Comparison of ENCODE assay signal across 8 mouse cellular contexts in genomic region chr5:125055901-125056300, GRCm38 (mm10). TPM values are rescaled to one million over a fixed set of nuclear protein-coding genes. Genes with fewer than 3 reads are reported as not detected.
DNase-seq lines count a peak whose midpoint lies in the region; ATAC-seq and TF ChIP-seq lines count a peak whose summit lies in the region.
"Had no signal": no experiment of that assay in that cellular context is flagged by ENCODE, and none has a peak within 500 bp of the region (broad histone marks: within the 10 kb centered on the region; RNA-seq: fewer than 3 reads in every experiment).

No protein-coding gene starts in this region.

- peak overlapping the region; percentile 70 for H3K4me3 ChIP-seq in layer of hippocampus, adult 2 months
- no peak overlapping the region for H3K4me3 ChIP-seq in embryonic facial prominence, embryonic 15.5 days (replicated peaks)
- peak overlapping the region; percentile 14; the same call in 1 of the 2 replicates for H3K4me3 ChIP-seq in limb, embryonic 10.5 days
- no peak overlapping the region for H3K4me3 ChIP-seq in stomach, postnatal 0 days (ENCODE audit: low read depth, low read length)
- H3K4me3 ChIP-seq: erythroblast, embryonic 14.5 days had no signal

- ATAC-seq in embryonic facial prominence, embryonic 15.5 days (ENCODE audit: insufficient number of reproducible peaks, low FRiP score, low TSS enrichment, low read depth): no peak
- ATAC-seq in stomach, postnatal 0 days (ENCODE audit: low FRiP score, low TSS enrichment): no peak

- WGBS in embryonic facial prominence, embryonic 15.5 days: 58% methylated on average over 8 of the region's 8 CpGs
- WGBS in limb, embryonic 10.5 days: 34% methylated on average over 8 of the region's 8 CpGs
- 53% methylated on average over 8 of the region's 8 CpGs for WGBS in stomach, postnatal 0 days

- no peak for TF ChIP-seq EP300 in stomach, postnatal 0 days (optimal IDR thresholded peaks at IDR 0.05)

- peaks cover 45% of the 10 kb centered on the region for H3K36me3 ChIP-seq in embryonic facial prominence, embryonic 15.5 days
- H3K36me3 ChIP-seq in limb, embryonic 10.5 days: peaks cover 58% of the 10 kb centered on the region
- peaks cover 11% of the 10 kb centered on the region; the same call in 1 of the 2 replicates for H3K36me3 ChIP-seq in stomach, postnatal 0 days (ENCODE audit: control insufficient read depth, insufficient read depth, low read length)

- no peak overlapping the region for H3K9ac ChIP-seq in embryonic facial prominence, embryonic 15.5 days
- H3K9ac ChIP-seq in stomach, postnatal 0 days (ENCODE audit: low read length): no peak overlapping the region

- peaks cover 78% of the 10 kb centered on the region for H3K4me1 ChIP-seq in embryonic facial prominence, embryonic 15.5 days
- H3K4me1 ChIP-seq in limb, embryonic 10.5 days: peaks cover 86% of the 10 kb centered on the region
- H3K4me1 ChIP-seq in stomach, postnatal 0 days (replicated peaks; ENCODE audit: control insufficient read depth, insufficient read depth): peaks cover 17% of the 10 kb centered on the region

- peak overlapping the region; percentile 48; the same call in 1 of the 2 replicates for H3K4me2 ChIP-seq in embryonic facial prominence, embryonic 15.5 days (replicated peaks)
- no peak overlapping the region for H3K4me2 ChIP-seq in stomach, postnatal 0 days (replicated peaks; ENCODE audit: low read depth)

- no peaks in the 10 kb centered on the region for H3K9me3 ChIP-seq in embryonic facial prominence, embryonic 15.5 days (replicated peaks)
- no peaks in the 10 kb centered on the region for H3K9me3 ChIP-seq in limb, embryonic 10.5 days (replicated peaks)
- no peaks in the 10 kb centered on the region for H3K9me3 ChIP-seq in stomach, postnatal 0 days (ENCODE audit: control insufficient read depth, low read length)

- DNase-seq in layer of hippocampus, adult 2 months (ENCODE audit: low spot score in 2 of 2): no peak
- DNase-seq in layer of hippocampus, adult 9-10 months (ENCODE audit: low spot score): no peak
- DNase-seq in limb, embryonic 10.5 days (ENCODE audit: low spot score): no peak
- no peak for DNase-seq in stomach, postnatal 0 days (ENCODE audit: low spot score)
- DNase-seq in retina, postnatal 1 day: no peak
- DNase-seq in right cerebral cortex, postnatal 10 days (ENCODE audit: low spot score in 2 of 2): no peak

- TF ChIP-seq CTCF in layer of hippocampus, adult 2 months (conservative IDR thresholded peaks at IDR 0.05): no peak
- no peak for TF ChIP-seq CTCF in stomach, postnatal 0 days (IDR thresholded peaks at IDR 0.05; ENCODE audit: low read depth)

- peak overlapping the region; percentile 98 for H3K27ac ChIP-seq in layer of hippocampus, adult 2 months
- peak overlapping the region; percentile 82; the same call in 1 of the 2 replicates for H3K27ac ChIP-seq in embryonic facial prominence, embryonic 15.5 days (replicated peaks)
- peak overlapping the region; percentile 79 for H3K27ac ChIP-seq in limb, embryonic 10.5 days
- 0 out of 2 replicates have a peak overlapping the region, but pooled peaks have one; percentile 92 for H3K27ac ChIP-seq in stomach, postnatal 0 days (replicated peaks)

- no peaks in the 10 kb centered on the region for H3K27me3 ChIP-seq in embryonic facial prominence, embryonic 15.5 days
- H3K27me3 ChIP-seq in limb, embryonic 10.5 days (ENCODE audit: low read depth, poor library complexity, severe bottlenecking): peaks cover 4% of the 10 kb centered on the region; the same call in 1 of the 2 replicates
- no peaks in the 10 kb centered on the region for H3K27me3 ChIP-seq in stomach, postnatal 0 days (ENCODE audit: control insufficient read depth, insufficient read depth, low read length)

RNA-seq across cellular contexts. Expression of gene Rflna, which starts 52.9 kb away (rescaled TPM):
- total RNA-seq in layer of hippocampus, adult 2 months (2021): under 1 TPM; 0.44 to 0.83 TPM
- polyA plus RNA-seq in embryonic facial prominence, embryonic 15.5 days (2015; fragmentation: Nextera tagmentation; extraction: Ambion mirVana): 22.1 and 24.0 TPM in 2 replicates
- 1.1 and 4.5 TPM in 2 replicates for polyA plus RNA-seq in limb, embryonic 10.5 days (2016; fragmentation: Nextera tagmentation; extraction: Ambion mirVana)
- polyA plus RNA-seq in stomach, postnatal 0 days (2015; fragmentation: Nextera tagmentation; extraction: Ambion mirVana): 1.8 and 2.3 TPM in 2 replicates
- polyA plus RNA-seq: erythroblast, embryonic 14.5 days had no signal

Comparison
In these comparisons a context has a peak if more than half of its experiments do, and no peak if none do; other contexts are left out.
1. H3K4me3 ChIP-seq: peak in layer of hippocampus, adult 2 months (single experiment) and limb, embryonic 10.5 days (single experiment); none in embryonic facial prominence, embryonic 15.5 days (single experiment) and stomach, postnatal 0 days (single experiment).
2. Peak in every context shown above with its lines, with median percentiles within 50 percentile points of each other: H3K27ac ChIP-seq.